Mouse (Mus musculus): ENCODE data around the gene Zrsr1. TPM values are rescaled to one million over a fixed set of nuclear protein-coding genes. Genes with fewer than 3 reads are reported as not detected.

The Zrsr1 gene
- polyA plus RNA-seq, 1 experiment from 2014 or later, result 4.7 TPM

- Histone ChIP-seq H3K4me3 (no peak overlapping the region), H3K4me1 (no peaks in the 10 kb centered on the region), H3K27ac (no peak overlapping the region), H3K9ac (no peak overlapping the region), H3K9me3 (no peaks in the 10 kb centered on the region), H3K27me3 (no peaks in the 10 kb centered on the region), H3K36me3 (peaks cover under 1% of the 10 kb centered on the region; the same call in 1 of the 2 replicates), H3K4me2 (replicated peaks) (no peak overlapping the region)
- no peak for ATAC-seq (ENCODE audit: insufficient number of reproducible peaks, insufficient read depth, low FRiP score, low TSS enrichment)
- WGBS, result 91% methylated on average over 6 of the region's 6 CpGs
Measured at GRCm38 (mm10) chr11:22950131-22950530, 21.7 kb upstream of the Zrsr1 start.

DNA sequence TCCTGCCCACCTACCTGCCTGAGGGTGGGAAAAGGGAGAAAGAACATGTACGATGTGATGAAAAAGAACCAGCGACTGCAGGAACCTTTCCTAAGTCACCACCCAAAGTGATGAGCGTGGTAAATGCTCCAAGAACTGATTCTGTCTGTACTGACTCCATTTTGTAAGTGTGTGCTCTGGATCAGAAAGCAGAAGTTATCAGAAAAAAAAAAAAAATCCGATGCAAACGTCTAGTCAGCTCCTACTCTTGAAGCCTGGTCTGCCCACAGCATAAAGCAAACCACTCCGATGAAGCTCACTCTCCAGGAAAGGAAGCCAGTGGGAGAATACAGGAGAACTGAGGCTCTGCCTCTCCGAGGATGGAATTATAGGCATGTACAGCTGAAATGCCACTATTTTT is 19.1 kb upstream of the Zrsr1 start:
- H3K27me3 ChIP-seq, result no peaks in the 10 kb centered on the region
- H3K9me3 ChIP-seq, result no peaks in the 10 kb centered on the region
- no peak overlapping the region for H3K4me2 ChIP-seq (replicated peaks)
- no peak for ATAC-seq (ENCODE audit: insufficient number of reproducible peaks, insufficient read depth, low FRiP score, low TSS enrichment)
- H3K27ac ChIP-seq, result no peak overlapping the region
- H3K36me3 ChIP-seq, result peaks cover 2% of the 10 kb centered on the region; the same call in 1 of the 2 replicates
- H3K4me3 ChIP-seq, result no peak overlapping the region
- WGBS, result 89% methylated on average over 7 of the region's 7 CpGs
- no peaks in the 10 kb centered on the region for H3K4me1 ChIP-seq
- H3K9ac ChIP-seq, result no peak overlapping the region

- H3K27me3 ChIP-seq, result no peaks in the 10 kb centered on the region
- H3K4me1 ChIP-seq, result no peaks in the 10 kb centered on the region
- no peak overlapping the region for H3K4me2 ChIP-seq (replicated peaks)
- no peak overlapping the region for H3K9ac ChIP-seq
- H3K9me3 ChIP-seq, result no peaks in the 10 kb centered on the region
- WGBS, result 96% methylated on average over 6 of the region's 6 CpGs
- no peak for ATAC-seq (ENCODE audit: insufficient number of reproducible peaks, insufficient read depth, low FRiP score, low TSS enrichment)
- peaks cover 2% of the 10 kb centered on the region; the same call in 1 of the 2 replicates for H3K36me3 ChIP-seq
- no peak overlapping the region for H3K4me3 ChIP-seq
- H3K27ac ChIP-seq, result no peak overlapping the region
Measured at GRCm38 (mm10) chr11:22956346-22956745, 15.5 kb upstream of the Zrsr1 start.

DNA sequence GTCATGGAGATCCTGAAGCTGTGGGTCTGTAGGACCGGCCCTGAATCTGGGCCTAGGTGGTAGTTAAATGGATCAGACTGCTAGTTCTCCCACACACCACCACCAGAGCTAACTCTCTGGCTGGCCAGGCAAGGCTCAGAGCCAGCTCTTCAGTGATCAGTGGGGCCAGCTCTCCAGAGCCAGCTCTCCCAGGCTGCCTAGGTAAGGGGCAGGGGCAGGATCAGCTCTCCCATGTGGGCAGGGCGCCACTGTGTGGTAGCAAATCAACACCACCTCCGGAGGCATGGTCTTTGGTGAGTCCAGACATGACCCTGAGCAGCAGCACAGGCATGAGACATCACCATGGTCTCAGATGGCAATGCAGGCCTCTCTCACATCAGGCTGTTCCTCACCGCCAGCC is 15.0 kb upstream of the Zrsr1 start:
- peaks cover 2% of the 10 kb centered on the region; the same call in 1 of the 2 replicates for H3K36me3 ChIP-seq
- no peak overlapping the region for H3K4me3 ChIP-seq
- ATAC-seq (ENCODE audit: insufficient number of reproducible peaks, insufficient read depth, low FRiP score, low TSS enrichment), result no peak
- H3K27me3 ChIP-seq, result no peaks in the 10 kb centered on the region
- H3K9me3 ChIP-seq, result no peaks in the 10 kb centered on the region
- H3K27ac ChIP-seq, result no peak overlapping the region
- H3K4me1 ChIP-seq, result no peaks in the 10 kb centered on the region
- no peak overlapping the region for H3K9ac ChIP-seq
- WGBS, result 72% methylated on average over 4 of the region's 4 CpGs
- no peak overlapping the region for H3K4me2 ChIP-seq (replicated peaks)

DNA sequence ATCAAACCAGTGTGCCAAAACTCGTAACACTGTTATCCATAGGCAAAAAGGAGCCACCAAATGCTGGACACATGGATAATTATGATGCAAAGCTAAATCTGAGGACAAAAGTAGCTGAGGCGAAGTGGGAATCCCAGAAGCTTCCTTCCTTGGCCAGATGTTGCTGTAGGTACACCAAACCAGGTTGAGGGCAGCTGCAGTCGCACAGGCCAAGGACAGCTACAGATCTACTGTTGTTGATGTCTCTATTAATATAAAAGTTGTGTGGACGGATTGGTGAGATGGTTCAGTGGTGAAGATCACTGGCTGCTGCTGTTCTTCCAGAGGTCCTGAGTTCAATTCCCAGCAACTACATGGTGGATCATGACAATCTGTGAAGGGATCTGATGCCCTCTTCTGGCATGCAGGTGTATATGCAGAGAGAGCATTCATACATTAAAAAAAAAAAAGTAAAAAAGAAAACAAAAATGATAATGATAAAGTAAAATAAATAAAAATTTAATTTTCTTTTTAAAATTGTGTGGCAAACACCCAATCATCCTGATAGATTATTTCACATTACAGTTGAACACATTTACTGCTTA is 13.9 kb upstream of the Zrsr1 start:
- ATAC-seq (ENCODE audit: insufficient number of reproducible peaks, insufficient read depth, low FRiP score, low TSS enrichment), result no peak
- H3K27ac ChIP-seq, result no peak overlapping the region
- H3K9me3 ChIP-seq, result no peaks in the 10 kb centered on the region
- no peak overlapping the region for H3K4me2 ChIP-seq (replicated peaks)
- H3K4me1 ChIP-seq, result no peaks in the 10 kb centered on the region
- peaks cover 2% of the 10 kb centered on the region; the same call in 1 of the 2 replicates for H3K36me3 ChIP-seq
- no peaks in the 10 kb centered on the region for H3K27me3 ChIP-seq
- H3K4me3 ChIP-seq, result no peak overlapping the region
- 91% methylated on average over 4 of the region's 4 CpGs for WGBS
- no peak overlapping the region for H3K9ac ChIP-seq

DNA sequence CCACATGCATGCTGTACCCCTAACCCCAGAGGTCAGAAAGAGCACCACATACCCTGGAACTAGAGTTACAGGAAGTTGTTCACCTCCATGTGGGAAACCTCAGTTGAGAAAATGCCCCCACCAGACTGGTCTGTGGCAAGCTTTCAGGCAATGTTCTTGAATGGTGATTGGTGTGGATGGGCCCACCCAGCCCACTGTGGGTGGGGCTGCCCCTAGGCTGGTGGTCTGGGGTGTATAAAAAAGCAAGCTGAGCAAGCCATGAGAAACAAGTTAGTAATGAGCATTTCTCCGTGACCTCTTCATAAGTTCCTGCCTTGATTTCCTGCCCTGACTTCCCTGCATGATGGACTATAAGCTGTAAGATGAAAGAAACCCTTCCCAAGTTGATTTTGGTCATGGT is 9.7 kb upstream of the Zrsr1 start:
- H3K36me3 ChIP-seq, result 0 out of 2 replicates have a peak, but pooled peaks cover 6% of the 10 kb centered on the region
- H3K9me3 ChIP-seq, result no peaks in the 10 kb centered on the region; the same call in 1 of the 2 replicates
- no peak overlapping the region for H3K4me2 ChIP-seq (replicated peaks)
- no peak overlapping the region for H3K27ac ChIP-seq
- no peak overlapping the region for H3K4me3 ChIP-seq
- H3K4me1 ChIP-seq, result peaks cover 5% of the 10 kb centered on the region; the same call in 1 of the 2 replicates
- no peaks in the 10 kb centered on the region for H3K27me3 ChIP-seq
- ATAC-seq (ENCODE audit: insufficient number of reproducible peaks, insufficient read depth, low FRiP score, low TSS enrichment), result no peak
- no peak overlapping the region for H3K9ac ChIP-seq
- 90% methylated on average over 1 of the region's 1 CpGs for WGBS

DNA sequence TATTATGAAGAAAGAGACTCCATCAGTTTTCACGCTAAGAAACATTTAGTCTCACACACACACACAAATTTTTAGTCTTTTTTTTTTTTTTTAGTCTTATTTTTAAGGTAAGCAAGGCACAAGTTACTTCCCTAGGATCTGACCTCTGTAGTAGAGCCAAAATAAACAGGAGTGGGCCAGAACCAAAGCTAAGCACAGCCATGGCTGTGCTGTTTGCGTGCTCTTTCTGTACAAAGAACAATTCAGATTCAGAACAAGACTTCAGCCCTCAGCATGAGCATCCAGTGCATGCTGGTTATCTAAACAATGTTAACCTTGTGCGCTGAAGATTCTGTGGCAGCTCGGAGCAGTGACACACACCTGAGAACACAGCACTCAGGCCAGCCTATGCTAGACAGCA is 7.4 kb upstream of the Zrsr1 start:
- no peak overlapping the region for H3K4me3 ChIP-seq
- peaks cover 10% of the 10 kb centered on the region; the same call in 1 of the 2 replicates for H3K36me3 ChIP-seq
- H3K27ac ChIP-seq, result no peak overlapping the region
- ATAC-seq (ENCODE audit: insufficient number of reproducible peaks, insufficient read depth, low FRiP score, low TSS enrichment), result no peak
- no peak overlapping the region for H3K4me2 ChIP-seq (replicated peaks)
- 72% methylated on average over 4 of the region's 4 CpGs for WGBS
- peaks cover 5% of the 10 kb centered on the region for H3K9me3 ChIP-seq
- no peaks in the 10 kb centered on the region for H3K27me3 ChIP-seq
- no peak overlapping the region for H3K9ac ChIP-seq
- peaks cover 5% of the 10 kb centered on the region; the same call in 1 of the 2 replicates for H3K4me1 ChIP-seq

DNA sequence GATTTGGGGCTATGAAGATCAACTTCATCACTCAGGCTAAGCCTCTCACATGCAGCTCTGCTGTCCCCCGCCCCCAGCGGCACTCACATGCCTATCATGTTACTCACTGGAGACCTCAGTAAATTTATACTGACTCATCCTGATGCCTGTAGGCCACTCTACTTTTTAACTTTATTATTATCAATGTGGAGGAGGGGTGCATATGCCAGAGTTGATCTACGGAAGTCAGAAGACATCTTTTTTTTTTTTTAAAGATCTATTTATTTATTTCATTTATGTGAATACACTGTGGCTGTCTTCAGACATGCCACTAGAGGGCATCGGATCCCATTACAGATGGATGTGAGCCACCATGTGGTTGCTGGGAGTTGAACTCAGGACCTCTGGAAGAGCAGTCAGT is 6.3 kb upstream of the Zrsr1 start:
- Histone ChIP-seq H3K9ac (no peak overlapping the region), H3K4me3 (no peak overlapping the region), H3K4me2 (replicated peaks) (no peak overlapping the region), H3K27me3 (no peaks in the 10 kb centered on the region), H3K9me3 (peaks cover 5% of the 10 kb centered on the region), H3K4me1 (peaks cover 5% of the 10 kb centered on the region; the same call in 1 of the 2 replicates), H3K27ac (no peak overlapping the region), H3K36me3 (peaks cover 10% of the 10 kb centered on the region; the same call in 1 of the 2 replicates)
- ATAC-seq (ENCODE audit: insufficient number of reproducible peaks, insufficient read depth, low FRiP score, low TSS enrichment), result no peak
- 70% methylated on average over 4 of the region's 4 CpGs for WGBS

DNA sequence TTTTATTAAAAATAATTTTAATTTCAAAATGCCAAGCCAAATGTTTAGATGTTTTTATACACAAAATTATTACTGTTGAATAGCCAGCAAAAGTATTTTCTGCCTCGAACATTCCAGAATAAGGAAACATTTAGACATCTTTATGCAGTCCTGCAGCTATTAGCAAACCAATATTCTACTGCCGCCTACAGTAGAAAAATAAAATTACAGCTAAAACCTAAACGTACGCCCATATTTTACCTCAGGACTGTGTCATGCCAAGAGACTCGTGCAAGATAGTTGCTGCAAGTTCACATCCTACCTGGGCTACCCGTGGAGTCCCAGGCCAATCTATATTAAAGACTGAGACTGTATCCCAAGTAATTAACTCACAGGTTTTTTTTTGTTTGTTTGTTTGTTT is 2.3 kb upstream of the Zrsr1 start:
- 61% methylated on average over 6 of the region's 6 CpGs for WGBS
- no peak overlapping the region for H3K27ac ChIP-seq
- H3K9me3 ChIP-seq, result peaks cover 35% of the 10 kb centered on the region
- H3K9ac ChIP-seq, result no peak overlapping the region
- no peaks in the 10 kb centered on the region for H3K27me3 ChIP-seq
- peaks cover 29% of the 10 kb centered on the region for H3K36me3 ChIP-seq
- no peak for ATAC-seq (ENCODE audit: insufficient number of reproducible peaks, insufficient read depth, low FRiP score, low TSS enrichment)
- H3K4me2 ChIP-seq (replicated peaks), result no peak overlapping the region
- H3K4me3 ChIP-seq, result no peak overlapping the region
- peaks cover 6% of the 10 kb centered on the region; the same call in 1 of the 2 replicates for H3K4me1 ChIP-seq

GRCm38 (mm10) chr11:22970546-22970945 is 1.3 kb upstream of the Zrsr1 start:
- H3K27ac ChIP-seq, result no peak overlapping the region
- no peak overlapping the region for H3K9ac ChIP-seq
- no peak overlapping the region for H3K4me2 ChIP-seq (replicated peaks)
- H3K4me3 ChIP-seq, result no peak overlapping the region
- H3K36me3 ChIP-seq, result peaks cover 29% of the 10 kb centered on the region
- H3K4me1 ChIP-seq, result peaks cover 9% of the 10 kb centered on the region
- peaks cover 35% of the 10 kb centered on the region for H3K9me3 ChIP-seq
- ATAC-seq (ENCODE audit: insufficient number of reproducible peaks, insufficient read depth, low FRiP score, low TSS enrichment), result no peak
- H3K27me3 ChIP-seq, result no peaks in the 10 kb centered on the region
- 97% methylated on average over 1 of the region's 1 CpGs for WGBS

DNA sequence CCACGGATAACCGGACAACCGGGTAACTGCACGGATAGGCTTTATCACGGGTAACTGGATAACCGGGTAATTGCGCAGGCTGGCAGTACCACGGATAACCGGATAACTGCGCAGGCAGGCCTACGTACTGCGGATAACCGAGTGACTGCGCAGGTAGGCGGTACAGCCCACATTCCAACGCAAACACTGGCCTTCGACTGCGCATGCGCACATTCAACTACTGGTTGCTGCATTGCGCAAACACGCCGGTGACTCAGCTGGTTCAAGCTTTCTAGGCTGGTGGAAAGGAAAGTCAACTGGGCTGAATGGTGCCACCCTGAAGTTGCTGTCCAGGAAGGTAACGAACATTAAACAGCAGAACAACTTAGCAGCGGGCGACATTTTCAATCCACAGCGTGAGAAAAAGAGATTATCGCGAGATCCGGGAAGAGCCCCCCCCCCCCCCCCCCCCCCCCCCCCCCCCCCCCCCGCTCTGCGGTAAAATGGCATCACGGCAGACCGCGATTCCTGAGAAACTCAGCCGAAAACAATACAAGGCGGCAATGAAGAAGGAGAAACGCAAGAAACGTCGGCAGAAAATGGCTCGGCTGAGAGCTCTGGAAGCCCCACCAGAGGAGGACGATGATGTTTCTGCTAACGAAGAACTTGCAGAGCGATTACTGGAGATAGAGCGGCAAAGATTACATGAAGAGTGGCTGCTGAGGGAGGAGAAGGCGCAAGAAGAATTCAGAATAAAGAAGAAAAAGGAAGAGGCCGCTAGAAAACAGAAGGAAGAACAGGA is 1.1 kb downstream of the Zrsr1 start:
- H3K9me3 ChIP-seq, result peaks cover 30% of the 10 kb centered on the region
- no peaks in the 10 kb centered on the region for H3K27me3 ChIP-seq
- H3K4me2 ChIP-seq (replicated peaks), result peak overlapping the region; percentile 58
- ATAC-seq (ENCODE audit: insufficient number of reproducible peaks, insufficient read depth, low FRiP score, low TSS enrichment), result peak; percentile 42
- peaks cover 10% of the 10 kb centered on the region for H3K4me1 ChIP-seq
- H3K27ac ChIP-seq, result peak overlapping the region; percentile 77
- H3K9ac ChIP-seq, result peak overlapping the region; percentile 61
- H3K36me3 ChIP-seq, result peaks cover 34% of the 10 kb centered on the region
- H3K4me3 ChIP-seq, result peak overlapping the region; percentile 60
- WGBS, result 48% methylated on average over 41 of the region's 46 CpGs

DNA sequence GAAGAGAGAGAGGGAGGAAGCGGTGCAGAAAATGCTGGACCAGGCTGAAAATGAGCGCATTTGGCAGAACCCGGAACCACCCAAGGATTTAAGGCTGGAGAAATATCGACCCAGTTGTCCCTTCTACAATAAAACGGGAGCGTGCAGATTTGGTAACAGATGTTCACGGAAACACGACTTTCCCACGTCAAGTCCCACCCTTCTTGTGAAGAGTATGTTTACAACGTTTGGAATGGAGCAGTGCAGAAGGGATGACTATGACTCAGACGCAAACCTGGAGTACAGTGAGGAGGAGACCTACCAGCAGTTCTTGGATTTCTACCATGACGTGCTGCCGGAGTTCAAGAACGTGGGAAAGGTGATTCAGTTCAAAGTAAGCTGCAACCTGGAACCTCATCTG is 1.8 kb downstream of the Zrsr1 start:
- peaks cover 35% of the 10 kb centered on the region for H3K36me3 ChIP-seq
- WGBS, result 56% methylated on average over 14 of the region's 14 CpGs
- H3K9ac ChIP-seq, result peak overlapping the region; percentile 47
- H3K4me2 ChIP-seq (replicated peaks), result peak overlapping the region; percentile 58
- peaks cover 10% of the 10 kb centered on the region for H3K4me1 ChIP-seq
- peak overlapping the region; percentile 77 for H3K27ac ChIP-seq
- H3K4me3 ChIP-seq, result peak overlapping the region; percentile 60
- H3K27me3 ChIP-seq, result no peaks in the 10 kb centered on the region
- no peak for ATAC-seq (ENCODE audit: insufficient number of reproducible peaks, insufficient read depth, low FRiP score, low TSS enrichment)
- H3K9me3 ChIP-seq, result peaks cover 29% of the 10 kb centered on the region

All from embryonic facial prominence, embryonic 12.5 days (tissue).